Mouse (Mus musculus) embryo, embryonic 11.5 days (tissue): ENCODE data around the gene Serpine3.
"Not testable (repeated sequence)": the region's sequence is repeated elsewhere in the genome, so short reads cannot be mapped to it uniquely, and the experiment has no call there.

Experiments
- DNase-seq: peaks from one replicate; pipeline ENCODE4 v3.0.0-alpha.2; 2012; ENCODE audit warnings: low read depth, low spot score

Gene Serpine3

DNA sequence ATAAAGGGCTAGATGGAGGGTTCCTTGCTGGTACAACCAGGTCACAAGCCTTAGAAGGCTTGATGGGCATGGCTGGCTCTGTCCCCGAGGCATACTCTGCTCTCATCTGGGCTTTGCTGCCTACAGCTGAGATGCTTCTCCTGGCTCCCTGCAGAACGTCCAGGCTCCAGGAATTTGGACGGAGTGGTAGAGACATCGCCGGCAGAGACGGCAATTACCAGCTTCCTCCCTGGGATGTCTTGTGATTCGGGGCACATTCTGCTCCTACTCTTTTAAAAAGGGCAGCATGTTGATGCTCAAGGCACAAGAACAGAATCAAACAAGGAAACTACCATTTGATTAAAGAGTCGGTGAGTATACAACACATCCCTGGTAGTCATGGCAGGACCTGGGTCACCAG is at the start of gene Serpine3:
Gene Serpine3 (plus strand): TSS at position 301 of the 400 bp plus-strand sequence.
- no peak for DNase-seq

DNA sequence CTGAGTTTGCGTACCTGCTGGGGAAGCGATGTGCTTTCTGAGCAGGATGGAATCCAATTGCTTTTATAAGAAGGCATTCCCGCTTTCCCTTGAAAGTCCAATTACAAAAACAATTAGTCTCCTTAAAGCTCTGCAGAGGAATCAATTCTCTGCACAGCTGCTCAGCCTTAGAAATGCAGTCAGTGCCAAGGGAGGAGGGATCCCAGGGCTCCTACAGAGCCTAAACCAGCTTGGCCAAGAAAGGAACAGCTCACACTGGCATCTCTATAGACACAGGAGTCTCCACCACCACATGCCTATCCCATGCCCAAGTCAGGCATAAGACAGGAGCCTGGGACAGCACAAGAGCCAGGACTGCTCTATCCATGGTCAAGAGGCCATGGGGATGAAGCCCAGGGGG is 41.1 kb upstream of the Serpine3 start:
- no peak for DNase-seq

DNA sequence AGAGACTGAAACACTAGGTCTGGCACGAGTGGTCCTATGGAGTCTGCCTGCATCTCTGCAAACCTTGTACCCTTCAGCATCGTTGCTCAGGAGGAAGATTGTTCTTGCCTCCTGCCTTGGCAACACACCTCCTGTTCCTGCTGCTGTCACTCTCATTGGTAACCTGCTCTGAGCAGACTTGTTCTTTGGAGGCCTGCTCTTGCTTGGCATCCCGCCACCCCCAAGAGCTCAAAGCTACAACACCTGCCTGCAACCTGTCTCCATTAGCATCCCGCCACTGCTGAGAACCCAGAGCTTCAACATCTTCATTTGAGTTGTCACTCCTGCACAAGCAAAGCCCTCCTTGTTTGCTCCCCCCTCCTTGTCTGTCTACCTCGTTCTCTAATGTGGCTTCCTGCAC is 35.5 kb upstream of the Serpine3 start:
- DNase-seq = no peak

DNA sequence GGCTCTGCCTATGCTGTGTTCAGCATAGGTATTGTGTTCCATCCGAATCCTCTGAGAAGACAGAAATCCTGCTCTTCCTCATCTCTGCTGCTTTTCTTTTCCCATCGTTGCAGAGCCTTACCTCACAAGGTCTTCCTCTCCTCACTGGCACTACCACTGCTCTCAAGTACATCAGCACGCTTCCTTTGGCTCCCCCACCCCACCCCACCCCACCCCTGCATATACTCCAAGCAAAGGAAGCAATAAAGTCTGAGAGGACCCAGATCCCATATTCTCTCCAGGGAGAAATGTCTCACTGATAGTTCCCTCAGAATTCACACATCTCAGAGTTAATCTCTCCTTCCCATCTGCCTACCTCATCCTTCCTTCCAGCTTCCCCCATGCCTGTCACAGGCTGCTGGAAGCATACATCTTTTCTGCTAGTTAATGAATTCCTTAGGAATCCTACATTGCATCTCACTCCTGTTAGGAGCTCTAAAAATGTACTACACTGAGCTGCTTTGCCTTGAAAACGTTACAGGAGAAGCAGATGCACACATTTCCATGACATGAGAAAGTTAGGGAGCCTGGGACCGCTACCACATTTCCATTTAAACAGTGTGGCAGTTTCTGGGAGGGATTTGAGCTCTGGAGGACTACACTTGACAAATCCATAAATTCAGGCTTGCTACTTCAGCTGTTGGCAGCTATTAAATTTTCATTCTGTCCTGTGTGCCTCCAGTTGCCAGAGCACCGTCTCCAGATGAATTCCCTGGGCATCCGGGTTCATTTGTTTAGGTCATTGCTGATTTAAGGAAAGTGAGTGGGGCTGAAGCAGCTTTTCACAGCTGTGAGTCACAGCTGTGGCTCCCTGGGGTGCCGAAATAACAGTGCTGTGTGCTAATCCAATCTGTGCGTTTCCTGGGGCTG is 25.8 kb upstream of the Serpine3 start:
- DNase-seq = peak; percentile 23

DNA sequence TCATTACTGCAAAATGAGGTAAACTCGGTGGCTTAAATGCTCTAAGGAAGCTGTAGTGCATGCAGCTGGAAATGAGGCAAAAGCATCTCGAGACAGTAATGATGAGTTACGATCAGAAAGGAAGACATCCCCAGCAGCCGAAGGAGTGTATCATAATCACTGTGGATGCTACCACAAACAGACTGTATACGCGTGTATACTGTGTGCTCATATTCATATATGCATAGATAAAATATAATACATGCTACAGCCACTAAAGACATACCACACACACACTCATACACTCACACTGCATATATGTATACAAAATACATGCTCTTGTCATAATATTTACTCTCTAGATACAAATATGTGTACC is 25.1 kb upstream of the Serpine3 start:
- DNase-seq = no peak

DNA sequence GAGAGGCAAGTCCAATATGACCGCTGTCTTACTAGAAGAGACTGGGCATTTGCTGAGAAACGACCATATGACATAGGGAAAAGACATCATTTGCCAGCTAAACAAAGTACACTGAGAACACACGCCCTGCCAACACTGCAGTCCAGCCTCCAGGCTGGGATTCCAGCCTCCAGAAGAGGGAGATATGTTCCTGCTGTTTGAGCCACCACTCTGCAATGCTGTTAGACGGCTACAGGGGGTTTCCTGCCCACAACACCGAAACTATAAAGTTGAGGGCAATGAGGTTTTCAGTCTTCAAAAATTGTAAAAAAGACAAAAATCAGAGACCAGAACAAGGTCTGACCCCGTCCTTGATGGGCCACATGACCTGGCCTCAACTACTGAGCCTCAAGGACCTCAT is 24.4 kb upstream of the Serpine3 start:
- DNase-seq = no peak

DNA sequence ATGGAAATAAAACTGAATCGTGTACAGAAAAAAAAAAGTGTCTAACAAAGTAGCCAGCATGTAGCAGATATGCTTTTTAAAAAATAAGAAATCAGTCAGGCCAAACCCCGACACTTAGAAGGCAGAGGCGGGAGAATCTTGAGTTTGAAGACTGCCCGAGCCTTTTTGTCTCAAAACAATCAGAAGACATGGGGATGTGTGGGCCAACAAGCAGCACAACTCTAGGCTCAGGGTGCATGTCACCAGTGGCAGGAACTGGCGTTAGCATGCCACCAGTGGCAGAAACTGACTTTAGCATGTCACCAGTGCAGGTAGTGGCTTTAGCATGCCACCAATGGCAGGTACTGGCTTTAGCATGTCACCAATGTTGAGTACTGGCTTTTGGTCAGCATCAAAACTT is 23.9 kb upstream of the Serpine3 start:
- no peak for DNase-seq

DNA sequence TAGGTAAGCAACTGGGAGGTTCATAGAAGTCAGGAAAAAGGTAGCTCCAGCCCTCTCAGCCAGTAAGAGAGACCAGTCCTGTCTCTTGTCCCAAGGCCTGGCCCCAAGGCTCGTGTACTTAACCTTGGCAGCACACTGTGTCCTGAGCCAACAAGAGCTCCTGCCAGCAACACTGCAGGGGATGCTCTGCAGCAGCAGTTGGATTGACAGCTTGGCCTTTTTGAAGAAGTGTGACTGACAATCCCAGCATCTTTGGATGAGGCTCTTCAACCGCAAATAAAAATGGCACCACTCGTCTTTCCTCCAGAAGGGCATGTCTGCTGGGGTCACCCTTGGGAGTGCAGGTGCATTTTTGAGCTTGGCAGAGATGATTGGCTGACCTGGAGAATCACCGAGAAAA is 23.1 kb upstream of the Serpine3 start:
- DNase-seq = no peak

DNA sequence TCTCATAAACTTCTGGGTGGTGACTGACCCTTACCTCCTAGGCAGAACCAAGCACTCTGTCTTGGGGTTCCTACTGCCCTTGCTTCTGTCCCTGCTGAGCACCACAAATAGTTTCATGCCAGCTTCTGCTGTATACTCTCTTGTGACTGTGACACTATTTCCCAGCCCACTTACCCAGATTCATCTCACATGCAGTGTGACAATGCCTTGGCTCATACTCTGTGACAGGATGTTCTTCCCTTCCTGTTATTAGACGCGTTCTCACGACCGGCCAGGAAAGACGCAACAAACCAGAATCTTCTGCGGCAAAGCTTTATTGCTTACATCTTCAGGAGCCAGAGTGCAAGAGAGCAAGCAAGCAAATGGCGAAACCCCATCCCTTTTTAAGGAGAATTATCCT is 21.1 kb upstream of the Serpine3 start:
- not testable (repeated sequence) for DNase-seq

DNA sequence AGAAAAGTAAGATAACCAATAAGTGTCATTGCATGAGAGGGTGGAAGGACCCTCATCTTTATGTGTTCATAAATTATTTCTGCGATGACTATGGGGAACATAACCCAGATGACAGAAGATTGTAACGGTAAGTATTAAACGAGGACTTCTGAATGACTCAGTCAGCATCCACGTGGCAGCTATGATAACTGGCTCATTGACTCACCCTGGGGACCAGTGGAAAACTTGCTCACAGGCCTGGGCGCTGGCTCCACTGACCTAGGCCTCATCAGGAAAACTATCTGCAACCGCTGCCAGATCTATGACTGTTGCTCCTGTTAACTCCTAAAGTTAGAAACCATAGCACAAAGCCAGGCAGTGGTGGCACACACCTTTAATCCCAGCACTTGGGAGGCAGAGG is 15.1 kb upstream of the Serpine3 start:
- no peak for DNase-seq

DNA sequence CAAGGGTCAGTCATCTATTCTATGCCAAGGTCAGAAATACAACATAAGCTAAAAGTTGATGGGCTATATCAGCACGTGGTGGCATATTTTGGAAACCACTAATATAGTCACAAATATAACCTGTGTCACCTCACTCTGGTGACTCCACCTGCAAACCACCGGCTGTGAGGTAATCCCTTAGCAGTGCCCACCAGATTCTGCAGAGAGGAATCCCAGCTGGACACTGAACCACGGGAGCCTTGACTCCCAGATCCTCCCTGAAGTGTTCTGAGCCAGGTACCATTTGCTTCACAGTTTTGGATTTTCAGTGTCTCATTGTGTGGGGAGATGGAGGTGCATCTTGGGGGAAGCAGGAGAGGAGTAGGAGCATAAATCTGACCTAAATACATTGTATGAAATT is 13.1 kb upstream of the Serpine3 start:
- DNase-seq = no peak

DNA sequence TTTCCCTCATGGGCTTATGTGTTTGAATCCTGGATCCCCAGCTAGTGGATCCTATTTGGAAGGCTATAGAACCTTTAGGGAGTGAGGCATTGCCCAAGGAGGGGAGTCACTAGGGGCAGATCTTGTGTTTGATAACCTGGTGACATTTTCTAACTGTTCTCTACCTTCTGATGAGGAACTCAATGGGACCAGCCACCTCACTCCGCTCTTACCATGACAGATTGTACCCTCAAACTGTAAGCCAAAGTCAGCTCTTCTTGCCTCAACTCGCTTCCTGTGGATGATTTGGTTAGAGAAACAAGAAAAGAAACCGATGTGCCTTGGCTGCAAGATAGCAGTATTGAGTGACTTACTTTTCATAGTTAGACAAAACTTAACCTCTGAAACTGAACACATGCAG is 11.7 kb upstream of the Serpine3 start:
- no peak for DNase-seq

DNA sequence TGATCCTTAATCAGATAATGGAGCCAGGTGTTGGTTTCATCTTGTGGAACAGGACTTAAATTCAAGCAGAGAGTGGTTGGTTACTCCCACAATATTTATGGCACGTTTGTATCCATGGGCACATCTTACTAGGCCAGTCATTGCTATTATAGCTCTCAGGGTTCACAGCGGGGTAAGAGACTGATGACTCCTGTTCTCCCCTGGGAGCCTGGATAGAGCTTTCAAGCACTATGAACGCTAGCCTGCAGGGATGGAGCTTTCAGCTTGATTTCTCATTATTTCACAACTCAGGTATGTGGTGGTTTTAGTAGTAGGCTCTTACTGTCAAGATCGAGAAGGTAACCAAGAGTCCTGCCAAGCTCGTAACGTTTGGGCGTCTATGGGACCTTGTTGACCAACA is 7.5 kb upstream of the Serpine3 start:
- no peak for DNase-seq

DNA sequence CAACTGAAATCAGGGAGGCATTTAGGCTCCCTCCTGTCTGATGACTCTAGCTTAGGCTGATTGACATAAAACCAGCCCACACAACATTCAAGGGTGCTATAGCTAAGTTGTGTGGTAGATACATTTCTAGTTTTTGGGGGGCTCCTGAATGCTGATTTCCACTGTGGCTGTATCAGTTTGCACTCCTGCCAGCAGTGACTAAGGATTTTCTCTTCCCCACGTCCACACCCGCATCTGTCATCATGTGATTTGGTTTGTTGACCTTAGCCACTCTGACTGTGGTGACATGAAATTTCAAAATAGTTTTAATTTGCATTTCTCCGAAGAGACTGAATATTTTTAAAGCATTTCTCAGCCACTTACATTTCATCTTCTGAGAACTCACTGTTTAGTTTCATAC is 6.0 kb upstream of the Serpine3 start:
- no peak for DNase-seq

DNA sequence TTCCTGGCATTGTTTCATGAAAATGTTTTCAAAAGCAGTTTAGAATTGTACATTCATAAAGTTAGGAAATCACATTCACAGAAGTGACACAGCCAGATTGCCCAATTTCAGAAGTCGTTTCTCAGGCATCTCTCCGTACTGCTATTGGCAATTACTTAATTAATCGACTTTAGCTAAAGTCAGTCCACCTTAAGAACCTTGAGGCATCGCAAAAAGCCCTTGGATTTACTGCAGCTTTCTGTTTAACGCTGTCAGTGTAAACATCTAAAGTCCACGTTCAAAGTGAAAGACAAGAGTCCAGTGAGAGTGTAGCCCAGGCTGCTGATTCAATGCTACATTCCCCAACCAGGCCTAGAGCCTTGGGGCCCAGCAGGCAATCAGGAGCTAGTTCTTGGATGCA is 1.1 kb upstream of the Serpine3 start:
- DNase-seq = no peak

DNA sequence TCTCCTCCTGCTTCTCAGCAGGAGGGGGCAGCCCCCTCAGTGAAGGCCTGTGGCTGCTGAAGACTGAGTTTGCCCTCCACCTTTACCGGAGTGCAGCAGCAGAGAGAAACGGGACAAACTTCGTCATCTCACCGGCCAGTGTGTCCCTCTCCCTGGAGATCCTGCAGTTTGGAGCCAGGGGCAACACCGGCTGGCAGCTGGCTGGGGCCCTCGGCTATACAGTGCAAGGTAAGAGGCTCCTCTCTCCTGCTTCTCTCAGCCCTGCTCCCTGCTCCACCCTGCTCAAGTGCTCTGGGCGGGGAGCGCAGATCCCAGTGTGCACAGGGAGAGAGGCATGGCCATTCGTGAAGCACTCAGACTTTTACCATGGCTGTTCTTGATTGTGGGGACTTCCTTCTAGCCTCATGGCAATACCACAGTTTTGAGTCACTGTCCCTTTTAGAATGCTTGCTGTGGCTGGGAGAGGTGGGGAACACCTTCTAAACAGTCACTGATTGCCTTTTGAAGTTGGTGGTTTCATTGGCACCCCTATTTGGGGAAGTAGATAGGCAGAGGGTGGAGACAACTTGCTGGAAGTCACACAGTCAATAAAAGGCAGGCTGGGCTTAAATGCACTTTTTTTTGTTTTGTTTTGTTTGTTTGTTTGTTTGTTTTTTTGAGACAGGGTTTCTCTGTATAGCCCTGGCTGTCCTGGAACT is 1.7 kb downstream of the Serpine3 start:
- DNase-seq = no peak

DNA sequence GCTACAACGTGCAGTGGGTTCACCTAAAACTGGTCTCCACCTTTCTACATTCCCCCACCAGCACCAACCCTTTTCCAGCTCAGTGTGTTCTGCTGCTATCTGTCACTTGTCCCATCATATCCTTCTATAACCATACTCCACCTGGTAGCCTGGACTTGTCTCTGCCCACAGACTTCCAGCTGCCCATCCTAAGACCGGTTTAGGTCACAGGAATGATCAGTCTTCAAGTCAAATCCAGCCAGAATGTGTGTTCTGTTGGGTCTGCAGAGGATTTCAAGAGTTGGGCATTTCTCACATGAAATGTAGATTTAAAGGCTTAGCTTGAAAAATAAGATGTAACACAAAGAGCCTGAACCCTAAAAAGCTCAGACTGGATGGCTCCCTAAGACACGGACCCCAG is 10.2 kb downstream of the Serpine3 start:
- DNase-seq = no peak

DNA sequence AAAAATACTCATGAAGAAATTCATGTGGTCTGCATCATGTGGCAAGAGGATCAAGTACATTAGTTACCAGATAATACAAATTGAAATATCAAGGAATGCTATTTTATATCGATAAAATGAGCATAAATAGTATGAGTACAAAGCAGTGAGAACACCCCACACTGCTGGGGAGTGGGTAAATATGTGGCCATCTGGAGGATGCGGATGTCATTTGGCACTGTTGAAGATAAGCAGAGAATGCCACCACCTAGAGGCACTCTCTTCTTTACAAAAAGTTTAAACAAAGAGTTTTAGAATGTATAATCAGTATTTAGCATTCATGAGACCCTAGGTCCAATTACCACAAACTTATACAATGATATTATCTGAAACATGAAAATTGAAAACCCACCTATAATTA is 54.7 kb downstream of the Serpine3 start:
- no peak for DNase-seq

DNA sequence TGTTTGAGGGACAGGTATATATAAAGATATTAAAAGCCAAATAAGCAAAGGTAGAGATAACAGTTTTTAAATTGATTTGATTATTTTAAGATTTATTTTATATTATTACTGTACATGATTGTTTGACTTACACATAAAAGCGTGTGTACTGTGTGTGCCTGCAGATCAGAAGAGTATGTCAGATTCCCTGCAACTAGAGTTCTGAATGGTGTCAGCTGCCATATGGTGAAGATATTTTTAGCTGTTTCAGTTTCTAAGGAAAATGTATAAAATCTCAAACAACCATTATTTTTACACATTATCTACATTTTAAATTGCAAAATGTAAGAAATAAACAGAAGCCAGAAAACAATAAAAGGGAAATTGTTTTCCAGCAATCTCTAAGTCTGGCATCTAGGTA is 58.2 kb downstream of the Serpine3 start:
- DNase-seq = no peak

DNA sequence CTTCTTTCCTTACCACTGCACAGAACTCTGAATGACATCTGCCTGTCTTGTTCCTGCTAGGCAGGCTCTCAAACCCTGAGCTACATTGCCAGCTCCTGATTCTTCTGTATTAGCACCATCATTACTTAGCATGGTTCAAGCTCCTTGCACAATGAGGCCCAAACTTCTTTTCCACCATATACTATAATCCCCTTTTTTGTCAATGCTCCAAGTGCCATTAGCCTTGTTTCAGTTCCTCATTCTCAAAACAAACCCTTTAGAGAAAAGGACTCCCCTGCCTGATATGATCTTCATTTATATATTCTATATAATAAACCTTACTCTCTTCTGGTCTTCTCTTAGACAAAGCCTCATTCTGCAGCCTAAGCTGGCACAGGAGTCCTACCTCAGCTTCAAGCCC is 61.1 kb downstream of the Serpine3 start:
- no peak for DNase-seq

DNA sequence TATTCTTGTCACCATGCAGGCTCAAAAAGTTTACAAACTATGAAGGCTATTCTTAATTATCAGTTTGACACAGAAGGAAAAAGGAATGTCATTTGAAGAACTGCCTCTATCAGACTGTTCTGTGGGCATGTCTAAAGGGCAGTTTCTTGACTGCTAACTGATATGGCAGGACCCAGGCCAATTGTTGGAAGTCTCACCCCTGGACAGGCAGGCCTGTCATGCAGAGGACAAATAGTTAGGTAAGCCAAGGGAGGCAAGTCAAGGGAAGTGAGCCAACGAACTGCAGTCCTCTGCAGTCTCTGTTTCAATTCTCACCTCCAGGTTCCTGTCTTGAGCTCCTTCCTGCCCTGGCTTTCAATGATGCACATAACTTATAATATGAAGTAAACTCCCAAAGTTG is 68.4 kb downstream of the Serpine3 start:
- DNase-seq = no peak

DNA sequence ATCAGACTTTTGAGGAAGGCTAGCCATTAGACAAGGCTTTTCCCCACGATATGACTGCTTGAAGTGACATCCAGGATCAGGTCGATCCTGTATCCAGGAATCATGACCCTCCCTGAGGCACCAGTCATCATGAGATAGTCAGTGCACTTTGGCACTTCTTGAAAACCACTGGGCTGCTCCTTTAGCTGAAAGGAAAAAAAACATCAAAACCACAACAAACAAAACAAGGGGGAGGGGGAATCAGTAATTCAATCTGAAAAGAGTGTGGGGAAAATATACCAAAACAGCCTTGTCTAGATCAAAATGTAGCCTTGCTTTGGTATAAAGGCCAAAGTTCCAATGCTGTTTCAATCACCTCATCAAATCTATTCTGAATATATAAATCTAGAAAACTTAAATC is 70.2 kb downstream of the Serpine3 start:
- DNase-seq = no peak

DNA sequence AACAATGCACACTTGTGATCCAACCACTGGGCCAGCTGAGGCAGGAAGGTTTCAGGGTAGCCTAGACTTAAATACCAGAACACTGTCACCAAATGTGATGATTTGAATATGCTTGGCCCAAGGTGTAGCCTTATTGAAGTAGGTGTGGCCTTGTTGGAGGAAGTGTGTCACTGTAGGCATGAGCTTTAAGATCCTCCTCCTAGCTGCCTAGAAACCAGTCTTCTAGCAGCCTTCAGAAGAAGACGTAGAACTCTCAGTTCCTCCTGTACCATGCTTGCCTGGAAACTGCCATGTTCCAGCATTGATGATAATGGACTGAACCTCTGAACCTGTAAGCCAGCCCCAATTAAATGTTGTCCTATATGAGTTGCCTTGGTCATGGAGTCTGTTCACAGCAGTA is 72.2 kb downstream of the Serpine3 start:
- no peak for DNase-seq
